Mouse (Mus musculus) intestine, postnatal 0 days (tissue): ENCODE data around the gene Sh3pxd2a. TPM values are rescaled to one million over a fixed set of nuclear protein-coding genes. Genes with fewer than 3 reads are reported as not detected.
A peak's percentile ranks its signal among the peaks of the same experiment; 100 is the strongest.

Experiments used
- ATAC-seq: fragments of 200-750 bp; cut with Nextera tagmentation; 2 replicates; pipeline ENCODE4 v1.8.0; 2017; ENCODE audit warnings: mild to moderate bottlenecking, moderate TSS enrichment, moderate library complexity
- H3K27ac ChIP-seq: fragments of 300-500 bp; sonication (generic); 2 replicates; pipeline ENCODE4 v1.5.1; 2014; ENCODE audit warnings: mild to moderate bottlenecking, low read depth, low read length, moderate library complexity
- H3K27me3 ChIP-seq: fragments of 300-500 bp; sonication (generic); replicated peaks from 2 replicates; pipeline ENCODE4 v1.6.1; 2014; ENCODE audit warnings: low read length, mixed read lengths; ENCODE audit not compliant: control insufficient read depth, insufficient read depth
- H3K36me3 ChIP-seq: fragments of 300-500 bp; sonication (generic); 2 replicates; pipeline ENCODE4 v1.6.1; 2014; ENCODE audit warnings: mild to moderate bottlenecking, moderate library complexity; ENCODE audit not compliant: control insufficient read depth, insufficient read depth
- H3K4me1 ChIP-seq: fragments of 300-500 bp; sonication (generic); replicated peaks from 2 replicates; pipeline ENCODE4 v1.6.1; 2014; ENCODE audit warnings: antibody characterized with exemption, low read length, mixed read lengths; ENCODE audit not compliant: control insufficient read depth, insufficient read depth
- H3K4me2 ChIP-seq: fragments of 300-500 bp; sonication (generic); replicated peaks from 2 replicates; pipeline ENCODE4 v1.6.1; 2014; ENCODE audit warnings: low read depth, mild to moderate bottlenecking, moderate library complexity
- H3K4me3 ChIP-seq: fragments of 300-500 bp; sonication (generic); 2 replicates; pipeline ENCODE4 v1.5.1; 2014; ENCODE audit warnings: low read depth, low read length
- H3K9ac ChIP-seq: fragments of 300-500 bp; sonication (generic); 2 replicates; pipeline ENCODE4 v1.6.1; 2014; ENCODE audit warnings: mild to moderate bottlenecking, low read depth, low read length
- H3K9me3 ChIP-seq: fragments of 300-500 bp; sonication (generic); 2 replicates; pipeline ENCODE4 v1.6.1; 2016; ENCODE audit warnings: mixed run types; ENCODE audit not compliant: control insufficient read depth
- CTCF ChIP-seq: sonication (generic); IDR thresholded peaks from 2 replicates; pipeline ENCODE4 v1.5.1; 2016; ENCODE audit warnings: low read depth, mild to moderate bottlenecking, control low read depth, antibody characterized with exemption, moderate library complexity
- WGBS: fragments of 180-500 bp; shearing (Covaris S2); extraction: QIAGEN DNeasy Blood & Tissue Kit; methylation state at CpG from one replicate; pipeline ENCODE4 v1.1.7; 2014; 5-methylcytosine and 5-hydroxymethylcytosine counted together
- polyA plus RNA-seq: library from polyadenylated mRNA; unstranded; fragments of >200 nt; fragmentation: Nextera tagmentation; extraction: Ambion mirVana; gene quantifications from 2 replicates; pipeline ENCODE4 v1.2.1, GENCODE M21; 2015

The Sh3pxd2a gene
- polyA plus RNA-seq, 1 experiment from 2014 or later = 2.2 TPM

GRCm38 (mm10) chr19:47335262-47335661, 128.9 kb downstream of the Sh3pxd2a start:
- no peak overlapping the region for H3K4me3 ChIP-seq
- 64% methylated on average over 6 of the region's 6 CpGs for WGBS
- peaks cover 10% of the 10 kb centered on the region for H3K4me1 ChIP-seq
- no peaks in the 10 kb centered on the region for H3K27me3 ChIP-seq
- no peak overlapping the region for H3K4me2 ChIP-seq
- ATAC-seq = no peak
- no peak for TF ChIP-seq CTCF
- no peak overlapping the region for H3K27ac ChIP-seq
- no peaks in the 10 kb centered on the region for H3K36me3 ChIP-seq
- H3K9me3 ChIP-seq = no peaks in the 10 kb centered on the region
- no peak overlapping the region for H3K9ac ChIP-seq

- H3K4me1 ChIP-seq = peaks cover 10% of the 10 kb centered on the region
- no peak overlapping the region for H3K27ac ChIP-seq
- H3K9ac ChIP-seq = no peak overlapping the region
- 69% methylated on average over 17 of the region's 17 CpGs for WGBS
- H3K36me3 ChIP-seq = no peaks in the 10 kb centered on the region
- H3K4me2 ChIP-seq = no peak overlapping the region
- no peaks in the 10 kb centered on the region for H3K9me3 ChIP-seq
- no peak overlapping the region for H3K4me3 ChIP-seq
- TF ChIP-seq CTCF = no peak
- no peak for ATAC-seq
- H3K27me3 ChIP-seq = no peaks in the 10 kb centered on the region
These were observed 129.5 kb downstream of the Sh3pxd2a start for GRCm38 (mm10) chr19:47334713-47335112.

GRCm38 (mm10) chr19:47330743-47331227, 133.4 kb downstream of the Sh3pxd2a start:
- peak overlapping the region; percentile 24; the same call in 1 of the 2 replicates for H3K4me2 ChIP-seq
- H3K9me3 ChIP-seq = no peaks in the 10 kb centered on the region
- no peaks in the 10 kb centered on the region for H3K27me3 ChIP-seq
- no peaks in the 10 kb centered on the region; the same call in 1 of the 2 replicates for H3K36me3 ChIP-seq
- ATAC-seq = peak; percentile 85
- H3K4me1 ChIP-seq = peaks cover 10% of the 10 kb centered on the region
- H3K4me3 ChIP-seq = no peak overlapping the region
- no peak overlapping the region for H3K9ac ChIP-seq
- no peak for TF ChIP-seq CTCF
- WGBS = 4% methylated on average over 10 of the region's 10 CpGs
- H3K27ac ChIP-seq = peak overlapping the region; percentile 46; the same call in 1 of the 2 replicates

GRCm38 (mm10) chr19:47329102-47329501, 135.1 kb downstream of the Sh3pxd2a start:
- whole genome bisulfite sequencing = 94% methylated on average over 1 of the region's 1 CpGs
- ATAC-seq = no peak
- Histone ChIP-seq H3K9me3 (no peaks in the 10 kb centered on the region), H3K4me1 (peaks cover 10% of the 10 kb centered on the region), H3K4me3 (no peak overlapping the region), H3K4me2 (no peak overlapping the region), H3K9ac (no peak overlapping the region), H3K27me3 (no peaks in the 10 kb centered on the region), H3K36me3 (no peaks in the 10 kb centered on the region; the same call in 1 of the 2 replicates), H3K27ac (no peak overlapping the region)
- no peak for TF ChIP-seq CTCF

GRCm38 (mm10) chr19:47327896-47328882, 136.0 kb downstream of the Sh3pxd2a start:
- H3K4me2 ChIP-seq = no peak overlapping the region
- TF ChIP-seq CTCF = no peak
- 20% methylated on average over 11 of the region's 11 CpGs for WGBS
- no peak overlapping the region for H3K27ac ChIP-seq
- no peak overlapping the region for H3K4me3 ChIP-seq
- no peak overlapping the region for H3K9ac ChIP-seq
- H3K9me3 ChIP-seq = no peaks in the 10 kb centered on the region
- ATAC-seq = no peak
- no peaks in the 10 kb centered on the region for H3K27me3 ChIP-seq
- H3K36me3 ChIP-seq = no peaks in the 10 kb centered on the region; the same call in 1 of the 2 replicates
- H3K4me1 ChIP-seq = peaks cover 10% of the 10 kb centered on the region

GRCm38 (mm10) chr19:47325881-47326280, 138.3 kb downstream of the Sh3pxd2a start:
- ATAC-seq = no peak
- Histone ChIP-seq H3K4me2 (no peak overlapping the region), H3K36me3 (no peaks in the 10 kb centered on the region; the same call in 1 of the 2 replicates), H3K4me1 (peaks cover 6% of the 10 kb centered on the region), H3K9me3 (no peaks in the 10 kb centered on the region), H3K4me3 (no peak overlapping the region), H3K9ac (no peak overlapping the region), H3K27ac (no peak overlapping the region), H3K27me3 (no peaks in the 10 kb centered on the region)
- peak; percentile 77 for TF ChIP-seq CTCF
- 48% methylated on average over 5 of the region's 5 CpGs for WGBS
